Mouse (Mus musculus): ENCODE measurements at regions not wholly inside any gene's neighbourhood (a gene's known extent, or its start where the extent isn't known, plus 50 kb on each side); places are given as distances from the start of the nearest gene placed in this dataset.

GRCm38 (mm10) chr3:78884029-78884428, 402.3 kb downstream of the Rapgef2 start:
- no peaks in the 10 kb centered on the region for H3K36me3 ChIP-seq (ENCODE audit: control insufficient read depth, insufficient read depth)
- H3K4me1 ChIP-seq (replicated peaks; ENCODE audit: control insufficient read depth, insufficient read depth, low read length), result no peaks in the 10 kb centered on the region
- H3K9ac ChIP-seq (replicated peaks; ENCODE audit: low read depth, low read length), result no peak overlapping the region
- 89% methylated on average over 11 of the region's 11 CpGs for WGBS
- ATAC-seq, result no peak
- no peak overlapping the region for H3K4me3 ChIP-seq (replicated peaks; ENCODE audit: low read length)
- H3K9me3 ChIP-seq (ENCODE audit: control insufficient read depth, low read length), result no peaks in the 10 kb centered on the region
- no peaks in the 10 kb centered on the region for H3K27me3 ChIP-seq (replicated peaks; ENCODE audit: control insufficient read depth, insufficient read depth, low read length)
- no peak overlapping the region for H3K4me2 ChIP-seq (ENCODE audit: low read length)
- H3K27ac ChIP-seq (ENCODE audit: low read length), result no peak overlapping the region

- Histone ChIP-seq H3K9ac (replicated peaks; ENCODE audit: low read depth, low read length) (no peak overlapping the region), H3K4me1 (replicated peaks; ENCODE audit: control insufficient read depth, insufficient read depth, low read length) (no peaks in the 10 kb centered on the region), H3K4me2 (ENCODE audit: low read length) (no peak overlapping the region), H3K27ac (ENCODE audit: low read length) (no peak overlapping the region), H3K27me3 (replicated peaks; ENCODE audit: control insufficient read depth, insufficient read depth, low read length) (no peaks in the 10 kb centered on the region), H3K9me3 (ENCODE audit: control insufficient read depth, low read length) (no peaks in the 10 kb centered on the region), H3K4me3 (replicated peaks; ENCODE audit: low read length) (no peak overlapping the region), H3K36me3 (ENCODE audit: control insufficient read depth, insufficient read depth) (no peaks in the 10 kb centered on the region)
- WGBS, result 82% methylated on average over 13 of the region's 13 CpGs
- ATAC-seq, result no peak
These were observed 406.2 kb downstream of the Rapgef2 start for GRCm38 (mm10) chr3:78880072-78880471.

GRCm38 (mm10) chr3:78877323-78877722, 409.0 kb downstream of the Rapgef2 start:
- H3K4me1 ChIP-seq (replicated peaks; ENCODE audit: control insufficient read depth, insufficient read depth, low read length), result no peaks in the 10 kb centered on the region
- no peak overlapping the region for H3K9ac ChIP-seq (replicated peaks; ENCODE audit: low read depth, low read length)
- no peaks in the 10 kb centered on the region for H3K27me3 ChIP-seq (replicated peaks; ENCODE audit: control insufficient read depth, insufficient read depth, low read length)
- no peak overlapping the region for H3K4me2 ChIP-seq (ENCODE audit: low read length)
- WGBS, result 10% methylated on average over 3 of the region's 3 CpGs
- H3K4me3 ChIP-seq (replicated peaks; ENCODE audit: low read length), result no peak overlapping the region
- ATAC-seq, result no peak
- H3K9me3 ChIP-seq (ENCODE audit: control insufficient read depth, low read length), result no peaks in the 10 kb centered on the region
- no peak overlapping the region for H3K27ac ChIP-seq (ENCODE audit: low read length)
- H3K36me3 ChIP-seq (ENCODE audit: control insufficient read depth, insufficient read depth), result no peaks in the 10 kb centered on the region

- Histone ChIP-seq H3K27me3 (replicated peaks; ENCODE audit: control insufficient read depth, insufficient read depth, low read length) (no peaks in the 10 kb centered on the region), H3K9ac (replicated peaks; ENCODE audit: low read depth, low read length) (no peak overlapping the region), H3K4me2 (ENCODE audit: low read length) (no peak overlapping the region), H3K9me3 (ENCODE audit: control insufficient read depth, low read length) (no peaks in the 10 kb centered on the region), H3K36me3 (ENCODE audit: control insufficient read depth, insufficient read depth) (no peaks in the 10 kb centered on the region), H3K27ac (ENCODE audit: low read length) (no peak overlapping the region), H3K4me1 (replicated peaks; ENCODE audit: control insufficient read depth, insufficient read depth, low read length) (peaks cover 3% of the 10 kb centered on the region; the same call in 1 of the 2 replicates), H3K4me3 (replicated peaks; ENCODE audit: low read length) (no peak overlapping the region)
- WGBS, result 38% methylated on average over 1 of the region's 1 CpGs
- no peak for ATAC-seq
These were observed 419.4 kb downstream of the Rapgef2 start for GRCm38 (mm10) chr3:78866896-78867295.

- Histone ChIP-seq H3K9ac (replicated peaks; ENCODE audit: low read depth, low read length) (no peak overlapping the region), H3K27me3 (replicated peaks; ENCODE audit: control insufficient read depth, insufficient read depth, low read length) (no peaks in the 10 kb centered on the region), H3K27ac (ENCODE audit: low read length) (no peak overlapping the region), H3K9me3 (ENCODE audit: control insufficient read depth, low read length) (no peaks in the 10 kb centered on the region), H3K4me3 (replicated peaks; ENCODE audit: low read length) (no peak overlapping the region), H3K36me3 (ENCODE audit: control insufficient read depth, insufficient read depth) (no peaks in the 10 kb centered on the region), H3K4me2 (ENCODE audit: low read length) (no peak overlapping the region), H3K4me1 (replicated peaks; ENCODE audit: control insufficient read depth, insufficient read depth, low read length) (peaks cover 3% of the 10 kb centered on the region; the same call in 1 of the 2 replicates)
- WGBS, result 41% methylated on average over 9 of the region's 9 CpGs
- no peak for ATAC-seq
These were observed 420.1 kb downstream of the Rapgef2 start for GRCm38 (mm10) chr3:78866083-78866726.

- Histone ChIP-seq H3K36me3 (ENCODE audit: control insufficient read depth, insufficient read depth) (no peaks in the 10 kb centered on the region), H3K4me1 (replicated peaks; ENCODE audit: control insufficient read depth, insufficient read depth, low read length) (peaks cover 3% of the 10 kb centered on the region; the same call in 1 of the 2 replicates), H3K9ac (replicated peaks; ENCODE audit: low read depth, low read length) (no peak overlapping the region), H3K27ac (ENCODE audit: low read length) (no peak overlapping the region), H3K4me2 (ENCODE audit: low read length) (no peak overlapping the region), H3K9me3 (ENCODE audit: control insufficient read depth, low read length) (no peaks in the 10 kb centered on the region), H3K27me3 (replicated peaks; ENCODE audit: control insufficient read depth, insufficient read depth, low read length) (no peaks in the 10 kb centered on the region), H3K4me3 (replicated peaks; ENCODE audit: low read length) (no peak overlapping the region)
- WGBS, result 95% methylated on average over 2 of the region's 2 CpGs
- no peak for ATAC-seq
These were observed 423.3 kb downstream of the Rapgef2 start for GRCm38 (mm10) chr3:78863005-78863404.

GRCm38 (mm10) chr3:78846617-78847318, 439.5 kb downstream of the Rapgef2 start:
- H3K27me3 ChIP-seq (replicated peaks; ENCODE audit: control insufficient read depth, insufficient read depth, low read length), result no peaks in the 10 kb centered on the region
- no peaks in the 10 kb centered on the region for H3K9me3 ChIP-seq (ENCODE audit: control insufficient read depth, low read length)
- H3K4me2 ChIP-seq (ENCODE audit: low read length), result no peak overlapping the region
- H3K9ac ChIP-seq (replicated peaks; ENCODE audit: low read depth, low read length), result no peak overlapping the region
- H3K27ac ChIP-seq (ENCODE audit: low read length), result no peak overlapping the region
- H3K4me1 ChIP-seq (replicated peaks; ENCODE audit: control insufficient read depth, insufficient read depth, low read length), result no peaks in the 10 kb centered on the region
- no peak overlapping the region for H3K4me3 ChIP-seq (replicated peaks; ENCODE audit: low read length)
- H3K36me3 ChIP-seq (ENCODE audit: control insufficient read depth, insufficient read depth), result no peaks in the 10 kb centered on the region
- no peak for ATAC-seq
- WGBS, result 29% methylated on average over 7 of the region's 8 CpGs

- Histone ChIP-seq H3K9me3 (ENCODE audit: control insufficient read depth, low read length) (no peaks in the 10 kb centered on the region), H3K4me1 (replicated peaks; ENCODE audit: control insufficient read depth, insufficient read depth, low read length) (no peaks in the 10 kb centered on the region), H3K36me3 (ENCODE audit: control insufficient read depth, insufficient read depth) (no peaks in the 10 kb centered on the region), H3K27ac (ENCODE audit: low read length) (no peak overlapping the region), H3K9ac (replicated peaks; ENCODE audit: low read depth, low read length) (no peak overlapping the region), H3K4me3 (replicated peaks; ENCODE audit: low read length) (no peak overlapping the region), H3K4me2 (ENCODE audit: low read length) (no peak overlapping the region), H3K27me3 (replicated peaks; ENCODE audit: control insufficient read depth, insufficient read depth, low read length) (no peaks in the 10 kb centered on the region)
- 60% methylated on average over 4 of the region's 4 CpGs for WGBS
- no peak for ATAC-seq
These were observed 445.1 kb downstream of the Rapgef2 start for GRCm38 (mm10) chr3:78841173-78841572.

GRCm38 (mm10) chr3:78836824-78837223, 449.5 kb downstream of the Rapgef2 start:
- Histone ChIP-seq H3K9ac (replicated peaks; ENCODE audit: low read depth, low read length) (no peak overlapping the region), H3K4me3 (replicated peaks; ENCODE audit: low read length) (no peak overlapping the region), H3K9me3 (ENCODE audit: control insufficient read depth, low read length) (no peaks in the 10 kb centered on the region), H3K27me3 (replicated peaks; ENCODE audit: control insufficient read depth, insufficient read depth, low read length) (no peaks in the 10 kb centered on the region), H3K4me1 (replicated peaks; ENCODE audit: control insufficient read depth, insufficient read depth, low read length) (no peaks in the 10 kb centered on the region), H3K27ac (ENCODE audit: low read length) (no peak overlapping the region), H3K36me3 (ENCODE audit: control insufficient read depth, insufficient read depth) (no peaks in the 10 kb centered on the region), H3K4me2 (ENCODE audit: low read length) (no peak overlapping the region)
- 79% methylated on average over 5 of the region's 5 CpGs for WGBS
- ATAC-seq, result no peak
